Mouse (Mus musculus): ENCODE data around the gene Gm10073.

The Gm10073 gene

DNA sequence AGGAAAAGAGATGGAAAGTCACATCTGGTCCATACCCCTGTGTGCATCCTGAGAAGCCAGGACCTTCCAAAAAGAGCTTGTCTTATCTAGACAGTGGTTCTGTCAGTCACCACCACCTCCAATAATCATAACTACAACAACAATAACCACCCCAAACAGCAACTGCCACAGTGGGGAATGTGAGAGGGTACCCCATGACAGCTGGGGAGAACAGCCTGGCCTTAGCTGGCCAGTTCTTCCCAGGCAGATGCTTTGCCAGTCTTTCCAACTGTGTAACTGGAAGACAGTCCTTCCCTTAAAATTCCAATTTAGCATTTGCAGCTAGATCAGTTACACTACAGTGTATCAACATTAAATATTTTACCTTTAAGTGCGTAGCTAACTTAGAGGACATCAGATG is 22.4 kb downstream of the Gm10073 start:
- DNase-seq: no peak

DNA sequence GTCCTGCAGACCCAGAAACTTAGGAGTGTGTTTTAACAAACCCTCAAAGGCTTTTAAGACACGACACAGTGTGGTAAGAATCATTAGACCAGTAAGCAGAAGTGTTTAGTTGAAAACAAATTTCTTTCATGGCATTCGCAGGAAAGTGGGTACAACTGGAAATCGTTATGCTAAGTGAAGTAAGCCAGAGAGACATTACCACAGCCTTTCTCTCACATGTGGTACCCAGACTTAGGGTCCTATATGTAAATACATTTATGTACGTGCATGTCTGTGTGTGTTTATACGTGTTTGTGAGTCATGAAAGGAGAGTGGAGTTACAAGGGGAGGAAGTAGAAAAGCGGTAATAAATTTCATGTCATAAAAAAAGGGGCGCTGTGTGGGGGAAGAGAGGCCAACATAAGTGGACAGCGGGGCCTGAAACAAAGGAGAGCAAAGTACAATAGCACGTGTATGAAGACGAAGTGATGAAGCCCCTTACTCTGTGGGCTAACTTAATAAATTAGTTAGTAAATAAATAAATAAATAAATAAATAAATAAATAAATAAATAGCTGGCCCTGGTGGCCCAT is 24.8 kb downstream of the Gm10073 start:
- no peak for DNase-seq

DNA sequence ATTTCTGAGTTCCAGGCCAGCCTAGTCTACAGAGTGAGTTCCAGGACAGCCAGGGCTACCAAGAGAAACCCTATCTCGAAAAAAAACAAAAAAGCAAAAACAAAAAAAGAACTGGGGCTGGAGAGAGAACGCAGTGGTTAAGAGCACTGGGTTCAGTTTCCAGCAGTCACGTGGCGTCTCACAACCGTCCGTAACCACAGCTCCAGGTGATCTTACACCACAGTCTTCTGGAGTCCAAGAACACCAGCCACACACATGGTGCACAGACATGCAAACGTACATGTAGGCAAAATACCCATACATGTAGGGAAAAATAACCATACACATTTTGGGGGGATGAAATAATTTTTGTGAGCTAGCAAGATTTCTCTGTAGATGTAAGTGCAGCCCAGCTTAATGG is 26.5 kb downstream of the Gm10073 start:
- peak in 1 of 2 experiments; percentile 19 for DNase-seq

DNA sequence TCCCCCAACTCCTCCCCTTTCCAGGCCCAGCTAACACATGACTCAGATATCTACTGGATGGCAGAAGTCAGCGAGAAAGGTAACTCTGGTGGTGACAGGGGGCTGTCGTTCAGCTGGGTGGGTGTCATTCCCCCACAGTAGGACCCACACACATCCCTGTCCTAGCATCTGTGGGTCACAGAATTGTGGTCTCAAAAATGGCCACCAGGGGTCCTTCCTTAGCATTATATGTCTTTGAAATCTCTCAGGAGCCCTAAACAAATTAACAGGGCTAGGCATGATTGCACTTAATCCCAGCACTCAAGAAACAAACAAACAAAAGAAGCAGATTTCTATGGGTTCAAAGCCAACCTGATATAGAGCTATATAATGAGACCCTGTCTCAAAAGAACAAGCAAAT is 28.1 kb downstream of the Gm10073 start:
- DNase-seq: no peak

DNA sequence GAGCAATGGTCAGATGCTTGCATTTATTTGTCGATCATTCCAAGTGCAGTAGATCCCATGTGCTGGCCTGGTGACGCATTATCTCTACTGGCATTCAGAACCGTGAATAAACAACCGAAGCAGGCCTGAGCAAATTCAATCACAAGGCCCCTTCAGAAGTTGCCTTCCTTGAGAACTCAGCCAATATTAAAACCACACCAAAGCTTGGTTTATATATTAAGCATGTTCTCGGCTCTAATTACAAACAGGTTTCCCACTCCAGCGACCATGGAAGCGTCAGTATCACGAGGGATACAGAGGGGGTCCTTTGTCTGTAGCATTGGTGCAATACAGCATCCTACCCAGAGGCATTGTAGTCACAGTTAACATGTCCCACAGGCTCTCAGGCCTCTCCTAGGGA is 30.2 kb downstream of the Gm10073 start:
- DNase-seq: no peak

DNA sequence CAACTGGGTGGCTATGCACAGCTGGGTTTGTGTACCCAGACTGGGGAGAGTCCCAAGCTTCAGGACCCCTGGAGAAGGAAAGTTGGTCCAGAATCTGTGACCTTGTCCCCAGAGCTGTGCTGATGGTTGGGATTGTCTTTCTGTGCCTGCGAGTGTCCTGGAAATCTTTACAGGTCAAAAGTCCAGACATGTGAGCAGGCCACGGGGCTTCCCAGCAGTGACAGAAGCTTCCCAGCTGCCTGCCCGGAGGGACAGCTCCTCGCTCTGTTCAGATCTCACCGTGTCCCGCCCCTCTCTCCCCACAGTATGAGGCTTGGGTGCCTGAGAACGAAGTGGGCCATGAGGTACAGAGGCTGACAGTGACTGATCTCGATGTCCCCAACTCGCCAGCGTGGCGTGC is 32.3 kb downstream of the Gm10073 start:
- DNase-seq: no peak

DNA sequence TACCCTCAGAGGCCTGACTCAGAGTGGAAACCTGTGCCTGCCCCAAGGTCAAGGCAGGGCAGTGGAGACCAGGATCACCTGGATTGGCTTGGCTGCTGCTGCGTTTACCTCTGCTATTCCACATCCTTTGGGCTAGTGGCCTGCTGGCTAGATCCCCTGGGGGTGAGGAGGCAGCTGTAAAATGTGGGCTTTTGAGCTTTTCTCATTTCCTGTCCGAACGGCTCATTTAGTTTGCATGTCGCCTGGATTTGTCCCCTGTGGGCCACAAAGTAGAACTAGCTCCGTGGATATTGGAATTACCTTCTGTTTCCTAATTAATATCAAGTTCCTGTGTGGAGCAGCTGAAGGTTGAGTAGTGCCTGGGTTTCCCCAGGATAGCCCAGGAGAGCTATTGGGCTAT is 34.1 kb downstream of the Gm10073 start:
- DNase-seq: no peak

DNA sequence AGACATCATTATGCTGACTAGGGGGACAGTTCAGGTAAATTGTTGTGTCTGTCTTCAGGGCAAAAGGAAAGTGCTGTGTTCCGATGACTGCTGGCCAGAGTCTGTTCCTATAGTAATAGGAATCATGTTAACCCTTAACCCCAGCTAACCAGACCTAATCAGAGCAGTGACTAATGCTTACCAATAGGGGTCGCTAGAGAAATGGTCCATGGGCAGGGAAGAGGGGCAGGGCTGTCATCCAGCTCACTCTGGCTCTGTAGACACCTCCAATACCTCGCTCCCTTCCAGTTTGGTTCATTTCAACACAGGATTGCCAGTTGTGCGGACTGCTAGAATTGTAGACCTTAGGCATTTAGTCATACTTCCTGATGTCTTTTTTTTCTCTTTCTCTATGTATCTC is 37.8 kb downstream of the Gm10073 start:
- DNase-seq: no peak

DNA sequence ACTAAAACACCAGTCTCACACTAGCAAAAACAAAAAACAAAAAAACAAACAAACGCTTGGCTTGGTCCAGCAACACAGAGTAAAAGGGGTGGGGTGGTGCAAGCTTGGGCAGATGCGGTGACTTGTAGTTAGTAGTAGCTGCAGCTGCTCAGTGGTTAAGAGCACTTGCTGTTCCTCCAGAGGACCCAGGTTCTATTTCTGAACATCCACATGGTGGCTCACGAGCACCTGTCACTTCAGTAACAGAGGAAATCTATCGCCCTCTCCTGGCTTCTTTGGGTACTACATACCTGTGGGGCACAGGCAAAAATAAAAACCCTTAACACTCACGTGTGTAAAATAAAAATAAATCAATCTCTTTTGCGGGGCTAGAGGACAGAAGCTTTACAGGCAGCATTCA is 38.8 kb downstream of the Gm10073 start:
- DNase-seq: peak; percentile 20 to 45

DNA sequence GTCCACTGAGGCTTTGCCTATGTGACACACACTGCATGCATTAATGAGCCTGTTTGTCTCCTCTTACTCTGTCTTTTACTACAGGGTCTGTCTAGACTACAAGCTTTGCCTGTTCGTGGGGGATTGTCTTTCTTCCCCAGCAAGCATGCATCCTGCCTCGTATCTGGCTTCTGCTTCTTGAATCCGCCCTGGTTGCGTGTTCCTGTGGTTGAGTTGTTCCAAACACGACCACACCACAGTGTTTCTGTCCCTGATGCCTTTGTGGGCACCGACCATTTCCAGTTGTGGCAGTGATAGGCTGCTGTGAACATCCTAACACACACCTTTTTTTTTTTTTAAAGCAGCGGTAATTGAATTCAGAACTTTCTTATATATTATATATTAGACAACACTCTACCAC is 39.6 kb downstream of the Gm10073 start:
- no peak for DNase-seq

DNA sequence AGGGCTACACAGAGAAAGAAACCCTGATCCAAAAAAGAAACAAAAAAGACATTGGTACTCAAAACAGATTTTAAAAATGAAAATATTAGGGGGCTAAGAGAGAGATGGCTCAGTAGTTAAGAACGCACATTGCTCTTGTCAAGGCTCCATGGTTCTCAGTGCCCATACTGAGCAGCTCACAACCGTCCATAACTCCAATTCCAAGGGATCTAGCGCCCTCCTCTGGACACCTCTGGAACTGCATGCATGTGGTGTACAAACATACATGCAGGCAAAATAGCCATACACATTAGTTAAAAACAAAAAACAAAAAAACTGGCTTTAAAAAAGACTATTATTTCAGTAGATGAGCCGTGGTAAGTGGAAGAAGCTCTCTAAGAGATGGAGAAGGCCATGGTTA is 42.7 kb downstream of the Gm10073 start:
- DNase-seq: no peak

DNA sequence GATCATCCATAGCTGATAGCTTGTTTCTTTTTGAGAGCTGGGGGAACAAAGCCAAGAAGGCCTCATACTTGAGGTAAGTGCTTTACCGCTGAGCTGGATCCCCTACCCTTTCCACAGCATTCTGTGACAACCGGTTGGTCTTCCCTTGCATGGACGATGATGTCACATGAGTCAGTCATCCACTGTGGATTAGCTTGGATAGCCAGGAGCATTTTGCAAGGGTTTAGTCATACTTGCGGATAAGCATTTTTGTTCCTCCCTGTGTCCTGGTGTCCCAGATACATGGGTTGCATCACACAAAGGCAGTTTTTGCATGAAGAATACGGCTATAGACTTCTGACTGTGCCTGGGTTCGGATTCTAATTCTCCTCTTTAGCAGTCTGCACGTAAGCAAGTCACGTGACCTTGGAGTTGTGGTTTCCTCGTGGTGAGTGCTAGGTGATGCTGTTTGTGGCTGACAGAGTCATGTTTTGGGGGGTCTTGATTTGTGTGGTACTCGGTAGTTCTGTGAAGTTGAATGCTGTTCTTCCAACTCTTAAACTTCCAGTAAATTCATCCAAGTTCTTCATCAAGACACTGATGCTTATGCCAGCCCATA is 43.3 kb downstream of the Gm10073 start:
- no peak for DNase-seq

DNA sequence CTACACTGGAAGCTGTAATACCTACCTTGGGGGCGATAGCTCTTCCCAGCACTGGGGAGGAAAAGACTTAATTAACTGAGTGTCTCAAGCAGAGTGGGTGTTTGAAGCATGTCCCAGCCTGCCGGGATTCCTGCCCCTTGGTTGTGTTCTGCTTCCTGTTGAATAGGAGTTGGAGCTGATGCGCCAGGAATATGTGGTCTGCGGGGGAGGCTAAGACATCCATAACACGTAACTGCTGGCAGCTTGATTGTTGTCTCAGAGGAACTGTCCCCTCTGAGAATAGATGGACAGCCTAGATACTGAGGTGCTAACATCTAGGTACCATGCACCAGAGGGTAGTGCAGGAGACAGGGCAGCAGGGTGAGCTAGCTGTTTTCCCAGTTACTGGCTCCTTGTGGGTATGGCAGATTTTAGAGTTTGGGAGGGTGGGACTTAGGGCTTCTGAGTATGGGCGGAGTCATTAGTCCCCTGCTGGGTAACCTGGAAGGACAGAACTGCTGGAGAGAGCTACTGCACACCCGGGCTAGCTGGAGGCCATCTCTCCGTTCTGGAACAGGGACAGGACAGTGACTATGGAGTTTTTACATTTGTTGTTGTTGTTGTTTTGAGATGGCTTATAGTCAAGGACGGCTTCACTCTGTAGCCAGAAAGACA is 44.5 kb downstream of the Gm10073 start:
- DNase-seq: no peak

DNA sequence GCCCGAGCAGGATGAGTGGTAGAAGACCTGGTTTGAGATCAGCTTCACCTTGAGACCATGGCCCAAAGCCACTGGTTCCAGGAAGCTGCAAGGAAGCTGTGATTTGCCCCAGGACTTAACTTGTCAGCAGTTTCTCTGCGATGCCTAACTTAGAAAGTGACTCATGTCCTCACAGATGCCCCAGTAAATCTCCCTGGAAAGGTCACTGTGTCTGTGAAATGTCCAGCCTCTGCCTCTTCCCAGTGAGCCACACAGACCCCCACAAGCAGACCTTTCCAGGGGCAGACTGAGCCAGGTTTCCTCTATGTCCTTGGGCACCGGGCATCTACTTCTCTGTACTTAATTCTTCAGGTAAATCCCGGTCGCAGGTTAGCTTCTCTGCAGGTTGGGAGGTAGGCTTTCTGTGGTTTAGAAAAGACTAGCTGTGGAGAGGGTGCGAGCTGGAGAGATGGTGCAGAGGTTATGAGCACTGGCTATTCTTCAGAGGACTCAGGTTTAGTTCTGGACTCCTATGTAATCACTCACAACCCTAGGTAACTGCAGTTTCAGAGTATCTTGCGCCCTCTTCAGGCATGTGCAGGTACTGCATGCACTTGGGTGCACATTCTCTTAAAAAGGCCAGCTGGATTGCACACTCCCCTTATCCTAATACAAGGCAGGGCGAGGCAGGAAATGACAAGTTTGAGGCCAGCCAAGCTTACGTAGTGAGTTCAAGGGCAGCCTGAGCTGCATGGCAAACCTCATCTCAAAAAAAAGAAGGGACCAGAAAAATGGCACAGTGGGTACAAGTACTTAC is 45.8 kb downstream of the Gm10073 start:
- DNase-seq: no peak

DNA sequence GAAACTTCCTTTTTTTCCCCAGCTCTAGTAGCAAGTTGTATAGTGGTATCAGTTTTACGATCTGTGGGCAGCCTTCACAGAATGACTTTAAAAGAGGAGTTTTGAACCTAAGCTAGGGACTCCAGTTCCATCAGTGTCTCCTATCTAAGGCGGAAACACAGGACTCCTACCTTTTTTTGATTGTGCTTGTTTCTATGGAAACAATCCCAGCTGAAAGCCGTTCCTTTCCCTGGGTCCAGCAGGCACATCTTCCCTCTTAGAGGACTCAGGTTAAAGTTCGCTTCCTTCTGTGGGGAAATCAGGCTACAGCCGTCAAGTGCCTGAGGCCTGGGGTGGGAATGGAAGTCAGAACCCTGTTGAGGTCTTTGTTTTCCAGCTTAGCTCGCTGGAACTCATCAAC is 46.5 kb downstream of the Gm10073 start:
- DNase-seq: no peak
